ENCODE assay signal across 25 mouse cellular contexts in genomic region chr13:71736821-71737345, GRCm38 (mm10).
DNase-seq lines count a peak whose midpoint lies in the region; TF ChIP-seq lines count a peak whose summit lies in the region.
"Had no signal": no experiment of that assay in that cellular context is flagged by ENCODE, and none has a peak within 500 bp of the region (broad histone marks: within the 10 kb centered on the region; RNA-seq: fewer than 3 reads in every experiment).

No protein-coding gene starts in this region.

- H3K4me3 ChIP-seq in lung, adult 2 months (replicated peaks; ENCODE audit: extremely low read depth, low read depth, low read length), result no peak overlapping the region
- H3K4me3 ChIP-seq: embryonic facial prominence, embryonic 12.5 days; erythroblast, embryonic 14.5 days; forebrain, embryonic 12.5 days; intestine, embryonic 15.5 days; limb, embryonic 13.5 days; liver, embryonic 12.5 days; megakaryocyte, embryonic 14.5 days; midbrain, embryonic 13.5 days; stomach, embryonic 15.5 days had no signal

- peak; percentile 7 for DNase-seq in gastrocnemius, postnatal 25 days
- DNase-seq in gastrocnemius, adult 8-10 months (ENCODE audit: low spot score in 2 of 2), result no peak
- DNase-seq in lung, adult 2 months, result peak; percentile 3
- peak; percentile 13 for DNase-seq in lung, postnatal 10 days
- peak; percentile 7 for DNase-seq in skeletal muscle tissue, adult 2 months (ENCODE audit: low read depth, low spot score)
- no peak for DNase-seq in heart, postnatal 36 days
- no peak for DNase-seq in kidney, postnatal 14 days
- DNase-seq: adrenal gland, postnatal 14 days; cerebellum, adult 11 months; cerebellum, adult 9-10 months; cerebellum, postnatal 36 days; heart, postnatal 14 days; kidney, adult 2 months; liver, postnatal 0 days; retina, postnatal 1 day; right cerebral cortex, postnatal 14 days had no signal

- intact Hi-C loops in heart, postnatal 36 days (cut with DNase I), result no loop called here

- WGBS in lung, adult 2 months, result 58% methylated on average over 8 of the region's 8 CpGs

- H3K4me1 ChIP-seq in lung, adult 2 months (ENCODE audit: control insufficient read depth, insufficient read depth, low read length), result no peaks in the 10 kb centered on the region
- H3K4me1 ChIP-seq: embryonic facial prominence, embryonic 12.5 days; intestine, embryonic 15.5 days; liver, embryonic 12.5 days; megakaryocyte, embryonic 14.5 days; midbrain, embryonic 13.5 days; stomach, embryonic 15.5 days had no signal

- no peak for TF ChIP-seq POLR2A in lung, adult 2 months (IDR thresholded peaks at IDR 0.05; ENCODE audit: borderline replicate concordance, extremely low read depth, low read depth, low read length)

- no peak for TF ChIP-seq CTCF in lung, adult 2 months (IDR thresholded peaks at IDR 0.05; ENCODE audit: insufficient read depth, low read length)

Comparison
In these comparisons a context has a peak if more than half of its experiments do, and no peak if none do; other contexts are left out.
1. DNase-seq: peak in gastrocnemius, postnatal 25 days (single experiment), lung, adult 2 months (single experiment), lung, postnatal 10 days (single experiment) and skeletal muscle tissue, adult 2 months (single experiment); none in gastrocnemius, adult 8-10 months (0 of 2), heart, postnatal 36 days (0 of 2) and kidney, postnatal 14 days (single experiment).